Mouse (Mus musculus) MN1 (cell line): ENCODE data around the gene Stum.

Source experiments
- DNase-seq: peaks from one replicate; pipeline ENCODE4 v3.0.0-alpha.2; 2016; ENCODE audit warnings: low spot score

Gene Stum

GRCm38 (mm10) chr1:180386951-180387749 is 96.2 kb downstream of the Stum start:
- DNase-seq: no peak

- DNase-seq: no peak
Measured at GRCm38 (mm10) chr1:180385308-180385707, 98.0 kb downstream of the Stum start.

GRCm38 (mm10) chr1:180384486-180384885 is 98.8 kb downstream of the Stum start:
- DNase-seq: no peak

GRCm38 (mm10) chr1:180383884-180384283 is 99.4 kb downstream of the Stum start:
- no peak for DNase-seq
